In genomic region chr12:36157638-36158308, GRCm38 (mm10) we compare ENCODE assay signal across 8 mouse cellular contexts. TPM values are rescaled to one million over a fixed set of nuclear protein-coding genes. Genes with fewer than 3 reads are reported as not detected.
DNase-seq lines count a peak whose midpoint lies in the region; ATAC-seq and TF ChIP-seq lines count a peak whose summit lies in the region.

Gene Bzw2, minus strand, starts transcription at chr12:36158080.

- H3K27ac ChIP-seq in cerebellum, adult 2 months (ENCODE audit: insufficient read depth, low read length): peak within 1 kb of the TSS; percentile 41; the same call in 1 of the 2 replicates
- H3K27ac ChIP-seq in forebrain, postnatal 0 days (ENCODE audit: low read depth, low read length): peak within 1 kb of the TSS; percentile 91
- H3K27ac ChIP-seq in layer of hippocampus, adult 2 months: peak within 1 kb of the TSS; percentile 99
- peak within 1 kb of the TSS; percentile 96 for H3K27ac ChIP-seq in lung, embryonic 14.5 days (ENCODE audit: low read depth)
- H3K27ac ChIP-seq in thymus, adult 2 months (ENCODE audit: control insufficient read depth, insufficient read depth, low read length): peak within 1 kb of the TSS; percentile 87

- H3K4me2 ChIP-seq in forebrain, postnatal 0 days (ENCODE audit: low read depth): peak within 1 kb of the TSS; percentile 77
- peak within 1 kb of the TSS; percentile 86 for H3K4me2 ChIP-seq in lung, embryonic 14.5 days

- no peaks in the 10 kb centered on the region for H3K36me3 ChIP-seq in forebrain, postnatal 0 days (ENCODE audit: insufficient read depth)
- H3K36me3 ChIP-seq in lung, embryonic 14.5 days (ENCODE audit: insufficient read depth): 0 out of 2 replicates have a peak, but pooled peaks cover 3% of the 10 kb centered on the region
- H3K36me3 ChIP-seq in thymus, adult 2 months (ENCODE audit: control insufficient read depth, insufficient read depth, low read length): no peaks in the 10 kb centered on the region

- TF ChIP-seq CTCF in cerebellum, adult 2 months (IDR thresholded peaks at IDR 0.05; ENCODE audit: borderline replicate concordance, insufficient read depth, low read depth, low read length): no peak
- no peak for TF ChIP-seq CTCF in forebrain, postnatal 0 days (IDR thresholded peaks at IDR 0.05; ENCODE audit: low read depth)
- TF ChIP-seq CTCF in layer of hippocampus, adult 2 months (conservative IDR thresholded peaks at IDR 0.05): no peak
- no peak for TF ChIP-seq CTCF in lung, embryonic 14.5 days (IDR thresholded peaks at IDR 0.05; ENCODE audit: low read depth)
- no peak for TF ChIP-seq CTCF in thymus, adult 2 months (IDR thresholded peaks at IDR 0.05; ENCODE audit: borderline replicate concordance, control insufficient read depth, extremely low read depth, insufficient read depth, low read length, poor library complexity)

- ATAC-seq in forebrain, postnatal 0 days: peak; percentile 15
- peak; percentile 58 for ATAC-seq in lung, embryonic 14.5 days (ENCODE audit: insufficient read depth)
- ATAC-seq in neutrophil, adult 5-6 weeks (ENCODE audit: extremely low read depth, insufficient number of reproducible peaks, low FRiP score, poor library complexity, severe bottlenecking): peak; percentile 46

- under 1% methylated on average over 26 of the region's 26 CpGs for WGBS in cerebellum, adult 2 months
- 3% methylated on average over 26 of the region's 26 CpGs for WGBS in forebrain, postnatal 0 days
- 2% methylated on average over 26 of the region's 26 CpGs for WGBS in lung, embryonic 14.5 days
- 1% methylated on average over 26 of the region's 26 CpGs for WGBS in thymus, adult 2 months

- peaks cover 12% of the 10 kb centered on the region for H3K4me1 ChIP-seq in cerebellum, adult 2 months (ENCODE audit: control insufficient read depth, insufficient read depth, low read length)
- H3K4me1 ChIP-seq in forebrain, postnatal 0 days (ENCODE audit: insufficient read depth): peaks cover 13% of the 10 kb centered on the region; the same call in 1 of the 2 replicates
- H3K4me1 ChIP-seq in lung, embryonic 14.5 days (ENCODE audit: insufficient read depth): peaks cover 5% of the 10 kb centered on the region
- peaks cover 10% of the 10 kb centered on the region for H3K4me1 ChIP-seq in thymus, adult 2 months (replicated peaks; ENCODE audit: control insufficient read depth, insufficient read depth, low read length)

- H3K27me3 ChIP-seq in cerebellum, adult 2 months (ENCODE audit: control insufficient read depth, insufficient read depth, low read length): no peaks in the 10 kb centered on the region
- H3K27me3 ChIP-seq in forebrain, postnatal 0 days (ENCODE audit: insufficient read depth, low read length): no peaks in the 10 kb centered on the region
- H3K27me3 ChIP-seq in lung, embryonic 14.5 days (ENCODE audit: insufficient read depth, low read length): no peaks in the 10 kb centered on the region
- no peaks in the 10 kb centered on the region for H3K27me3 ChIP-seq in thymus, adult 2 months (ENCODE audit: control insufficient read depth, insufficient read depth, low read length)

- peak within 1 kb of the TSS; percentile 85 for H3K9ac ChIP-seq in forebrain, postnatal 0 days
- peak within 1 kb of the TSS; percentile 86 for H3K9ac ChIP-seq in lung, embryonic 14.5 days

- H3K9me3 ChIP-seq in forebrain, postnatal 0 days (ENCODE audit: low read length): no peaks in the 10 kb centered on the region
- no peaks in the 10 kb centered on the region for H3K9me3 ChIP-seq in lung, embryonic 14.5 days (ENCODE audit: low read depth, low read length)

- DNase-seq in MEL-GATA-1-ER (ENCODE audit: extremely low read depth, low read depth): peak; percentile 82
- peak; percentile 60 to 62 for DNase-seq in cerebellum, adult 2 months
- DNase-seq in forebrain, postnatal 0 days: peak; percentile 82
- DNase-seq in heart, postnatal 36 days: peak; percentile 71 to 79
- DNase-seq in layer of hippocampus, adult 2 months (ENCODE audit: low spot score in 2 of 2): peak; percentile 48 to 50
- peak; percentile 89 for DNase-seq in lung, embryonic 14.5 days
- DNase-seq in thymus, adult 2 months: peak; percentile 68

- H3K4me3 ChIP-seq in cerebellum, adult 2 months (replicated peaks; ENCODE audit: insufficient read depth, low read depth, low read length): peak within 1 kb of the TSS; percentile 92
- peak within 1 kb of the TSS; percentile 79 for H3K4me3 ChIP-seq in forebrain, postnatal 0 days (ENCODE audit: low read depth, low read length)
- H3K4me3 ChIP-seq in layer of hippocampus, adult 2 months: peak within 1 kb of the TSS; percentile 77
- H3K4me3 ChIP-seq in lung, embryonic 14.5 days (ENCODE audit: low read depth, low read length): peak within 1 kb of the TSS; percentile 86
- peak within 1 kb of the TSS; percentile 92 for H3K4me3 ChIP-seq in thymus, adult 2 months (ENCODE audit: control insufficient read depth, insufficient read depth, low read length)

- TF ChIP-seq POLR2A in cerebellum, adult 2 months (IDR thresholded peaks at IDR 0.05; ENCODE audit: borderline replicate concordance, insufficient read depth, low read length): no peak
- 0 out of 2 replicates have a peak, but pooled peaks have one; percentile 8 for TF ChIP-seq POLR2A in thymus, adult 2 months (IDR thresholded peaks at IDR 0.05; ENCODE audit: control insufficient read depth, extremely low read depth, insufficient read depth, low read length, poor library complexity)

- intact Hi-C loops in heart, postnatal 36 days (cut with DNase I): loop anchor here (5.0 kb wide), 1 partner anchor 115 kb away; the partner anchor contains the start of gene Tspan13

RNA-seq across cellular contexts. Expression of gene Bzw2, which starts in this region (rescaled TPM):
- 35.3 and 36.9 TPM in 2 replicates for polyA plus RNA-seq in cerebellum, adult 2 months (2012; rRNA removed)
- 379 and 428 TPM in 2 replicates for total RNA-seq in forebrain, postnatal 0 days (2014; rRNA removed)
- polyA plus RNA-seq in forebrain, postnatal 0 days (2015; fragmentation: Nextera tagmentation; extraction: Ambion mirVana): 433 and 494 TPM in 2 replicates
- total RNA-seq in heart, postnatal 36 days (2021): 100 to 1,000 TPM; 170 to 180 TPM
- total RNA-seq in layer of hippocampus, adult 2 months (2021): 10 to 100 TPM; 57.4 to 62.5 TPM
- polyA plus RNA-seq in lung, embryonic 14.5 days (2014; fragmentation: Nextera tagmentation; extraction: Ambion mirVana): 228 and 236 TPM in 2 replicates
- 12.7 and 20.3 TPM in 2 replicates for total RNA-seq in neutrophil, adult 5-6 weeks (2017)
- 34.0 and 36.7 TPM in 2 replicates for polyA plus RNA-seq in thymus, adult 2 months (2012; rRNA removed)

Comparison
In these comparisons a context has a peak if more than half of its experiments do, and no peak if none do; other contexts are left out.
1. Peak in every context shown above with its lines: DNase-seq, ATAC-seq, H3K4me3 ChIP-seq and H3K27ac ChIP-seq.
2. H3K27ac ChIP-seq: peak in every context shown above with its lines; median percentile 99 in layer of hippocampus, adult 2 months; 96 in lung, embryonic 14.5 days; 91 in forebrain, postnatal 0 days; 87 in thymus, adult 2 months; 41 in cerebellum, adult 2 months.